Mouse (Mus musculus) telencephalon, adult 2 months (tissue): ENCODE measurements at regions not wholly inside any gene's neighbourhood (a gene's known extent, or its start where the extent isn't known, plus 50 kb on each side); places are given as distances from the start of the nearest gene placed in this dataset.

Experiments used
- DNase-seq: peaks from one replicate; pipeline ENCODE4 v3.0.0-alpha.2; 2011; ENCODE audit warnings: low read depth, low spot score

DNA sequence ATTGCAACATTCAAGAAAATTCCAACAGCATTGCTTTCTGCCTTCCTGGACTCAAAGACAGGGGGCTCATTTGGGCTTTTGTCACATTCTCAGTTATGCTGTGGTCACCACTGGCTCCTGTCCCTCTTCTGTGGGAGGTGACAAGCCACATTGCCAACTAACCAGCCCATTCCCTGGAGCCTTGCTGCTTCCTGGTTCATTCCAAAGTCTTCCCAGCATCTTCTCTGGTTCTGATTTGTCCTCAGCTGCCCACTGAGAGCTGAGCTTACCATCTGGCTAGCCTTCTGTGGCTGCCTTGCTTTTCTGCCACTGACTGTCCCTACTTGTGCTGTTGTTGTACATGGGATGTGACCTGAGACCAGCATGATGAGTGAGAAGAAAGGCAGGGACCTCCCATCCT is 111.0 kb downstream of the Cxcl12 start:
- peak; percentile 54 for DNase-seq

- DNase-seq: peak; percentile 5
Measured at GRCm38 (mm10) chr6:117279786-117280411, 111.6 kb downstream of the Cxcl12 start.

DNA sequence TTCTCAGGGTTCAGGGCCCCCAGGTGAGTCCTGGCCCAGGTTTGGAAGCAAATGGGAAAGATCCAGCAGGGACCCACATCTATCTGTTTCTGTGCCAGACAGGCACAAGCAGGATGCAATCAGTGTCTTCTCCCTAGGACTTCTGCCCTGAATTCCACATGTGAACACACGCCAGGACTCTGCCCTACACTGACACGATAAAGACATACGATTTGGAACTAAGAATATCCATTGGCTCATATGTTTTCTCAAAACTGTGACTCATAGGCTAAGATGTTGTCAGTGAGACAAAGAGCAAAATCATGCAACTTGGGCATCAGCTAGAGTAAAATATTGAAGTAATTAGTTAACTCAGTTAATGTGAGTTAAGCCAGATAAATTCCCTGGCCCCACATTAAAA is 112.6 kb downstream of the Cxcl12 start:
- DNase-seq: no peak

- DNase-seq: no peak
Measured at GRCm38 (mm10) chr6:117283616-117284015, 115.3 kb downstream of the Cxcl12 start.

DNA sequence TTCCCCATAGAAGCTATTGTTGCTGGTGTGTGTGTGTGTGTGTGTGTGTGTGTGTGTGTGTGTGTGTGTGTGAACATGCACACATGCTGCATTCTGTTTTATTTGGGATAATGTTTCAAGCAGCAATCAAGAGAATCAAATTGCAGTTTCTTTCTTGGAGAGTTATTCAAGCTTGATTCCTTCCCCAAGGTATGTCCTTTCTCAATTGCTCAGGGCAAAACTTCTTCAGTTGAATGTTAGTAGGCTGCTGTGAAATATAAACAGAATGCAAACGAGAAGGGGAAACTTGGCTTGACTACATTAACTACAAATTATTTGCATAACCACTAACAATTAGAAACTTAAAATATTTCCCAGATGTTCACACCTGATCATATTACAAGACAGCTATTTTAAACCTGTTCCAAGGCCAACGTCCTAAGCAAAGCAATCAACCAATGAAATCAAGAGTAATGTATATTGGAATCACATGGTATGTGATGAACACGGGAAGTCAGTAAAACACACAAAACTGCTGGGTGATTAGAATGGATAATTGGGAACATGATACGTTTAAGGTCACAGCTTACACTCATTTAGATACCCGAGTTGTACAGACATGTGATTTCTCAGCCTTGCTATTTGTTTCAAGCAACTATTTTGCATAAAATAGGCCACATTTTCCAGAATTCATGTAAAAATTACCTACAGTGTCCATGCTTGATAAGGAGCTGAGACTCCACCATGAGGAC is 116.2 kb downstream of the Cxcl12 start:
- DNase-seq: no peak

GRCm38 (mm10) chr6:117287396-117287795 is 119.1 kb downstream of the Cxcl12 start:
- no peak for DNase-seq

DNA sequence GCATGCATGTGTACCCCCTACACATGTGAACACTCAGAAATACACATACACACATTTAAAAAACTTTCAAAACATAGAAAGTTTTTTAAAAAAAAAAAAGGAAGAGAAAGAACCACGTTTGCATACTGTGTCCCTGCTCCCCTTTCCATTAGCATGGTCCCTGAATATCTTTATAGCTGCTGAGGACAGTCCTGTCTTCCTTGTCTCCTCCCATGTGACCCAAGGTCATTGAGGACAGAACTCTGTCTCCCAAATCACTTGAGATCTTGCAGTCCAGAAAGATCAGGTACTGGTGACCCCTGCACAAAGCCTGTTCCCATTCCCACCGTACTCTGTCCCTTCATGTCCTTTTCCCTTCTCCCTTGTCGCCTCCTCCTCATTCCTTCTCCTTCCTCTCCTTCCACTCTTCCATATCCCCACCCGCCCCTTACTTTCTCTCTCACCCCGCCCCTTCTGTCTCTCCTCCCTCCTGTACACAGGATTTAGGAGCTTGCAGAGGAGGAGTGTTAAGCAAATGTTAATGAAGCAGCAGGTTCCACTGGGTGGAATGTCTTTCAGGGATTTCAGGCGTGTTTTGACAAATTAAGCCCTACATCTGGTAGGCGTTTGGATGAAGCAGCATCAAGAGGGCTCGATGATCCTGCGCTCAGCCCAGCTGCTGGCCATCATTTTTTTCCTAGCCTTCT is 125.6 kb downstream of the Cxcl12 start:
- DNase-seq: no peak

DNA sequence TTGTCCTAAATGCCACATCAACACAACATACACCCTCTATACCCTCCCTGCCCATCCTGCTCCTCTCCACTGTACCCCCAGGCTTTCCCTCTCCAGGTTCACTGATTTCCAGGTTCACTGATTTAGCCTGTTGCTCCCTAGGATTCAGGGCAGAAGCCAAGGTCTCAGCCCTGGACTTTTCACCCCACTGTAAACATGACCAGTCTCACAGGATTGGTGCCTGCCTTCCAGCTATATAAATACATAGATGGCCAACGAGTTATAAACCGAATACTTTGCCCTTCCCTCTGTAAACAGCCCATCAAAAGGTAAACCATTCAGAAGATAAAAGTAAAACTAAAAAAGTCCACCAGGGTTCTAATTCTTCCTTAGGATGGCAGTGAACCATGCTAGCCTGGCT is 129.6 kb downstream of the Cxcl12 start:
- DNase-seq: no peak

DNA sequence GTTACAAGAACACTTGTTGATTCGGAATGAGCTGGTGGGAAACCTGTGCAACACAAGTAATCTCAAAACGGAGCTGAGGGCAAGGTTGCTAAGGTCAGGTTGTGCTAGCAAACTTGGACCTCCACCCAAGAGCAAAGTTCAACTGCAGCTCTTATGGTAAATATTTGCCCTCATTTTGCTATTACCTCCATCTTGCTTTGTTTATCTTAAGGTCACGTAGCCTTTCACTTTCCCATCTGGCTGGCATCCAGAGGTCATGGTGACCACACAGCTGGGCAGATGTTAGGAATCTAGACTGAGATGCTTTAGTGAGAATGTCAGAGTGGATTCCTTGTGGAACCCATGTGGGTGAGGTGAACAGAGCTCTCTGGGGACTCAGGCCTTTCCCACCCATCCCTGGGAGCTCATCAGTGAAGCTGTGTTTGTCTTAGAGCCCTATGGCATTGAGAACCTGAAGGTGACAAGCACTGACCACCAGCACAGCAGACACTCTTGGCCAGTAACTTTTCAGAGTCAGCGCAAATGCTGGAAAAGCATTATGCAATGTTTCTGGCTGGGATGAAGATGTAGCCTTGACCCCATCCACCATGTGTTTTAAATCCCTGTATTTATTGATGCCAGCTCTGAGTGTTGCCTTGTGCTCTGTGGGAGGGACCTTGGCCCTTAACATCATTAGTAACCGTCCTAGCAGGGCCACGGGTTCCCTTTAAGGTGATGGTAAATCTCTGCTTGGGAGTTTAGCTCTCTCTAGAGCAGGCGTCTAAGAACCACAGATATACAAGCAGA is 131.4 kb downstream of the Cxcl12 start:
- no peak for DNase-seq

DNA sequence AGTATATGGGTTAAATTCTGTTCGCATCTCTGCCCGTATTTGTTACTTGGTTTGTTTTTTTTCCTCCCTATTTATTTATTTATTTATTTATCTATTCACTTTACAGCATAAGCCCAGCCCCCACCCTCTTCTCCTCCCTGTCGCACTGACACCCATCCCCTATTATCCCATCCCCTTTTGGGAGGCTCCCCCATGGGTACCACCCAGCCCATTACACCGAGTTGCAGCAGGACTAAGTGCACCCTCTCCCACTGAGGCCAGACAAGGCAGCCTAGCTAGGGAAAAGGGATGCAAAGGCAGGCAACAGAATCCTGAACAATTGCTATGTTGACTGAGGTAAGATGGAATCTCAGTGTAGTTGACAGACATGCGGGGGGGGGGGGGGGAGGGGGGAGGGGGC is 135.0 kb downstream of the Cxcl12 start:
- DNase-seq: no peak

DNA sequence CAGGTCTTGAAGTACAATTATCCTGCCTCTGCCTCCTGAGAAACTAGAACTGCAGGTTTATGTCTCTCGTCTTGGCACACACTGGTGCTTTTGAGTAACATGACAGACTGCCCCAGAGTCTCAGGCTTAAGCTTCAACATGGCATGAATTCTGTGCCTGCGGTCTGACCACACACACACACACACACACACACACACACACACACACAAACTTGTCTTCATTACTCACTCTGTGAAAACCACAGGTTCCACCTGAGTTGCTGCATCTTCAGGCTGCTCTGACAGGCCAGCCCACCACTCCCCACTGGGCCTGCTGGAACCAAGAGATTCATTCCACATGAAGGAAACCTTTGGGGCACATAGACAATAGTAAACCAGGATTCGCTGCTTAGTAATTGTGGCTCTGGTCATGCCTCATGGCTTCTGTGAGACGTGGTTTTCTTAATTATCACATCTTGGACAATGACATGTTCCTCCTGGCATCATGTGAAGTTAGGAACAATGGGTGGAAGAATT is 137.5 kb downstream of the Cxcl12 start:
- DNase-seq: no peak

- DNase-seq: no peak
Measured at GRCm38 (mm10) chr6:117308636-117309035, 140.3 kb downstream of the Cxcl12 start.

- DNase-seq: peak; percentile 16
Measured at GRCm38 (mm10) chr6:117312891-117313781, 144.8 kb downstream of the Cxcl12 start.

GRCm38 (mm10) chr6:117313944-117314566 is 145.7 kb downstream of the Cxcl12 start:
- DNase-seq: no peak

- no peak for DNase-seq
Measured at GRCm38 (mm10) chr6:117323301-117323700, 155.0 kb downstream of the Cxcl12 start.

- no peak for DNase-seq
Measured at GRCm38 (mm10) chr6:117323850-117324249, 155.5 kb downstream of the Cxcl12 start.

DNA sequence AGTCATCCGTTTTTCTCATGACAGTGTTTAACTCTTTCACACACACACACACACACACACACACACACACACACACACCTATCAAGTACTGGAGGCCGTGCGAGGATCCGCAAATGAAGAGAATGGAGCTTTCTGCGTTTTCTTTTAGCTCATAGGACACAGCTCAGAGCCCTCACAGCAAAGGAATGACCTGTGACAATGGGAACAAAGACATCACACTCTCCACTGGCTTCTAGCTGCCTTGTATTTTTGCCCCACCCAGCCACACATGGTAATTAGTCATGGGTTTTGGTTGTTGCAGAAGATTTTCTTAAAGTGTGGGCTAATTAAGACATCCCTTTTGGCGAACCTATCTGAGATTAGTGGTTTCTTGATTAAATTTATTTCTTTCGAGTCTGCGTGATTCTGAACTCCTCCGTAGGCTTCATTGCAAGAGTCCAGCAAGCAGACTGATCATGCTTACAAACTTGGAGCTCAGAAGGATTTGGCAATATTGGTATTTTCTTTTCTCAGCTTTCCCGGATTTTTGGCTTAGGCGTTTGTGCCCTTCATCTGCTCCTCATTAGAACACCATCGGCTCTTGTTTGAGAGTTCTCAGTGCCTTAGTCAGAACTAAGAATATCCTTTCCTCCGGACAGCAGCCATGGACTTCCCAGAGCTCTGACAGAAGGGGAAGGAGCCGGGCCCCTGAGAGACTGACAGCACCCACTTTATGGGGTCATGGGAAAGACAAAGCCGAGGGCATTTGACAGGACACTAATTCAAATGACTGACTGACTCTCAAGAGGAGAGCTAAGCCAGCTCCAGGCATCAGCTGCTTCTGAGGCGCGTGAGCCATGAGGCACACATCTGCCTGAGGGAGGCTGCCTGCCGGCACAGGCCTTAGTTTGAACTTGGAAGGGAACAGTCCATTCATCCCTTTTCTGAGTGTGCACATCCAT is 158.8 kb downstream of the Cxcl12 start:
- DNase-seq: no peak

DNA sequence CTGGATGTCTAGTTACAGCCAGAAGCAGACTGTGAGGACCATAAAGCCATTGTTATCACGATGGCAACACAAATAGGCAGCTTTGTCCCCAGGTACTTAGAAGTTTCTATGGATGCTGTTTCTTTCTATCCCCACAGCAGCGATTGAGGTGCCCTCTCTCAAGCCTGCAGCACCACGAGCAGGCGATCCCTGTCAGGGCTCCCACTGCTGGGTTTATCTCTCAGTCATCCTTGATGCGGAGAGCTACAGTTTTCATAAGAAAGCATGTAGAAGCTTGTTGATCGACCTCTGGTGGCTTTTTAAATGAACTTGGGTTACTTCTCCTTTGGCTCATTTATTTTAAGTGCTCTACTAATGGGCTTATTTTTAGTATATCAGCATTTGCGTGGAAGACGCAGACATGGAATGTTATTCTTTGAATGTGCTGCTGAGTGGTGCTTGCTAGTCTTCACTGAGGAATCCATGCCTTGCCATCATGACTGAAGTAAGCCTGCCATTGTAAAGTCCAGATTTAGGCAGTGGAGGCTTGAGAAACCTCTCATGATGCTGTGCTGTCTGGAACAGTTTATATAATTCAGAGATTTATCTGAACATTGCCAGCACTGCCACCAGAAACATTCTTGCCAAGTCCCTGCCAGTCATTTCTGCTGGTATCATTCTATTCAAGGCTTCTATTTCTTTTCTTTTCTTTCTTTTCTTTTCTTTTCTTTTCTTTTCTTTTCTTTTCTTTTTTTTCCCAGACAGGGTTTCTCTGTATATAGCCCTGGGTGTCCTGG is 161.0 kb downstream of the Cxcl12 start:
- DNase-seq: no peak
